Mouse (Mus musculus) A20 (cell line): ENCODE data around the gene Map2k5.

Source experiments
- DNase-seq: peaks from one replicate; pipeline ENCODE4 v3.0.0-alpha.2; 2011; ENCODE audit warnings: low read depth, low spot score

Map2k5 gene

DNA sequence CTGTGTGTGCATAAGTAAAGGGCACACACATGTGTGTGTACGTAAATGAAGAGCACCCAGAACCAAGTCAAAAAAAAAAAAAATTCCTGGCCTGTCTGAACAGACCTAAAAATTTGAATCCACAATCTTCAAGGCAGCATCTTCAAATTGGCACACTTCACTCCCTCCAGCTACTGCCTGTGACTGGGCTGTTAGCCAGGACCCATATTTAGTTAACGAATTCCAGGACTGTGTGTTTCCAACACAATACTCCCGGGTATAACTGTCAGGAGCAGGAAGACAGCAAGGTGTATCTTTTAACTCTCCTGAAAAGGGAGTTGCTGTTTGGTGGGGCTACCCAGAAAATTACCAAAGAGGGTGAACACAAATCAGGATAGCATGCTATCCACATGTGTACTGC, 118.9 kb downstream of the Map2k5 start:
- DNase-seq: no peak

DNA sequence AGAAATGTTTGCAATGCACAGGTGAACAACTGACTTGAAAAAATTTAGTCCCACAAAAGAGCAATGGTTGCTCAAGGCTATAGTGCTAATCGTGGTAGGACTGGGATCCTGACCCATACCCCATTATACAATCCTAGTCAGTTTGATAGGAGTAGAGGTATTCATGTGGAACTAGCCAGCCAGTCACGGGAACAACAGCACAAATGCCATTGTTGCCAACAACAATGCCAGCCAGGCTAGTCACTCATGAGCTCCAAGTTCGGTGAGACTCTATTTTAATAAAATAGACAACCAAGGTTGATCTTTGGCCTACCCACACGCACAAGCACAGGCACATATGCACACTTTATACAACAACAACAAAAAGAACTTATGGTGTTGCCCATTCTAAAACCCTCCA, 120.0 kb downstream of the Map2k5 start:
- no peak for DNase-seq

DNA sequence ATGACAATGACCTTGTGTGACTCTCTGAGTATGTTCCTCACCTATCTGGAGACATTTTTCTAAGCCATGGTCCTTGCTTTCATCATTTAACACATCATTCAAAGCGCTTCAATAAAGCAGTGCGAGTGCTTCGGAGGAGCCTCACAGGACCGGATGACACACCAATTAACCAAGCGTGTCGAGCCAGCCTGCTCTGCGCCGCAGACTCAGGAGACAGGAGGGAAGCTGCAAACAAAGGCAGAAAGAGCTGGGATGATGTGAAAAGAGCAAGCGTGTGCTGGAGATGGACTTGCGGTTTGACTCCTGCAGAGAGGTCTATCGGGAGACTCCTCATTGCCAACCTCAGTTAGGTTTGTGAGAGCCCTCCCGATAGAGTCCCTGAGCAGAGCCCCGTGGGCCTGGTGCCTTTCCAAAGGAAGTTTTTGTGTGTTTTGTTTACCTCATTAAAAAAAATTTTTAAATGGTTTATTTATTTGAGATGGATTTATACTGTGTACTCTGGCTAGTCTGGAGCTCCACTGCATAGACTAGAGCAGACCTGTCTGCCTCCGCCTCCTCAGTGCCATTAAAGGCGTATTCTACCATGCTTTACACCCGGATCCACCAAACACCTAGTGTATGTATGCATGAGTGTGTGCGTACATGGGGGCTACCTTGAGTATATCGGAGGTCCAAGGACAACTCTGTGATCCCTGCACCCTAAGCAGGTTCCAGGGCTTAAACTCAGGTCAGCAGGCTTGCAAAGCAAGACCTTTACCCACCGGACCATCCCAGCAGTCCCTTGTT, 126.7 kb downstream of the Map2k5 start:
- DNase-seq: no peak

DNA sequence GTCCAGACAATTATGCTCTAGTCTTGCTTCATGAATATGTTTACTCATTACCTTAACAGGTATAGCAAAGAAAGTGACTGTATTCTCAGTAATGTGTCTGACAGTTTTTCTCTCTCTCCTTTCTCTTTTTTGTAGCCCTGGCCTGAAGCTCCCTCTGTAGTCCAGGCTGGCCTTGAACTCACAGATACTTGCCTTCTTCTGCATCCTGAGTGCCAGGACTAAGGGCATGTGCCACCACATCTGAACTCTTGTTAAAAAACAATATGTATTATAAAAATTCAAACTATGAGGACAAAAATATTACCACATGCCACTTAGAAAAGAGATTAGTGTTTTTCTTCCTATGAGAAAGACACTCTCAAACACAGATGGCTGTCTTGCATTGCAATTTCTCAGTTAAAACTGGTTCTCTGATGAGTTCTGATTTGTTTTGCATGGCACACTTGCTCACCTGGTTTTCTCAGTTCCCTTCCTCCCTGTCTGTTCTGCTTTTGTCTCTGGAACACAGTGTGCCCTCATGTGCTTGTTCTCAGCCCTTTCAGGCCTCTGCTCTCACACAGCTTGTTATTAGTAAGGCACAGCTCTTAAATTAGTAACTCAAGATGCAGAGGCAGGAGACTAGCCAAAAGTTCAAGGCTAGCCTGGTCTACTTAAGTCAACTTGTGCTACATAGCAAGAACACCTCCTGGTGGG, 129.5 kb downstream of the Map2k5 start:
- DNase-seq: peak; percentile 77

DNA sequence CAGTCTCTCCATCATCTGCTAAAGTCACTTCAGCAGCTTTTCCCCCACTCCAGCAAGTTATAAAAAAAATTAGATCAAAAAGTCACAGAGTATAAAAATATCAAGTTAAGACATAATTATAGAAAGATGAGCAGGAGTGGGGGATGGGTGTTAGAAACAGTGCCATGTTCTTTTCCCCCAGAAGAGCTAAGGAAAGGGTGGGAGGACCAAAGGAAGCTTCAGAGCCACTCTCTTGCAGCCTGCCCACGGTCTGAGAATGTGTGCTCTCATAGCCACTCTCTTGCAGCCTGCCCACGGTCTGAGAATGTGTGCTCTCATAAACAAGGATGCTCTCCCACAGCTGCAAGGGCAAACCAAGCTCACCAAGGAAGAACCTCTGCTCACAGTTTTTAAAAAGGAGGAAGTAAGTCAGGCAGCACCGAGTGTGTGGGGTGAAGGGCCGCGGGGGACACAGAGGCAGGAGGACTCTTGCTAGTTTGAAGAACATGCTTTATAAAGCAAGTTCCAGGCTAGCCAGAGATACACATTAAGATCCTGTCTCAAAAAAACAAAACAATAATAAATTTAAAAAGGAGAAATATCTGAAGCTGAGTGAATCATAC, 131.0 kb downstream of the Map2k5 start:
- peak; percentile 79 for DNase-seq

DNA sequence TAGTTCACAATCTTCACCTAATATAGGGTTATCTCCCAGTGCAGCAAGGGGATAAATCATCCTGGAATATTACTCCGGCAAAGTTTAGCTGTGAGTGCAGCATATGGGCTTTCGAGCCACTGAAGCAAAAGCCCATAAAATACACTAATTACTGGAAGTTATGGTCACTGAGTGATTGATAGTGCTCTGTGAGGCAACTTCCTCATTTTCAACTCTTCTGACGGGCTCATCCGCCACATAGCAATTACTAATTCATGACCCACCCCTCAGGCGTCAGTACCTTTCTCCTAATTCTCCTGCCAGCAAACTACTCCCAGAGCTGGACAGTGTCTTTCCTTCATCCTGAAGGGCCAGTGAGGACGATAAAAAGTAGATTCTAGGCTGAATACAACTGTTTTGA, 135.7 kb downstream of the Map2k5 start:
- DNase-seq: peak; percentile 71

DNA sequence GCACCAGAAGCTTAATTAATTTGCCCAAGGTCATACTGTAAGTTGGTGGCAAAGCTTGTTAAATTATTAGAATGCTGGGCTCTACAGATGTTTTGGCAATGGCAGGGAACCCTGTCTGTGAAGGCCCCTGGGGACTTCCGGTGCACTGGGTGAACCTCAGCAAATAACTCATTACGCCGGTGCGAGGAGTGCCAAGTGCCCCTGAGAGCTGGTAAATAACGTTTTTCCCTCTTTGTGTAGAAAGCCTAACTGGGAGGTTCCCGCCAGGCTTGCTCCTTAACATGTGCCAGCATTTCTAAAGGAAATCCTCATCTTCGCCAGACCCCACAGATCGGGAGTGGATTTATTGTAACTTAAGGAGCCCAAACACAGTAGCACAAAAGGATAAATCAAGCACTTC, 136.5 kb downstream of the Map2k5 start:
- no peak for DNase-seq

DNA sequence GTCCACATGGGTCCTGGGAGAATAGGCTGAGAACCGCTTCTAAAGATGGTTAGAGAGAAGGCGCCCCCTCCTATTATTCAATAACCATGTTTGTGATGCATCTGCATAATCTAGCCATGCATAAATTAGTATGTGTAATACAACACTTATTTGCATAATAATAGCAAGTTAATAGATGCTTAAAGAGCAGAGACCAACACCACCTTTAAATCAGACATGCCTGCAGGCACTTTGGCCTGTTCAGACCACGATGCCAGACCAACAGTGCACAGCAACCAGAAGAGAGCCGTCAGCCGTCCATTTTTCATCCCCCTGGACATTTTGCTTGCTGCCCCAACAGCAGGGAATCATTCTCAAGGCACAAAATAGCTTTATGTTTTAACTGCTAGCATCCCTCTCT, 143.3 kb downstream of the Map2k5 start:
- no peak for DNase-seq

DNA sequence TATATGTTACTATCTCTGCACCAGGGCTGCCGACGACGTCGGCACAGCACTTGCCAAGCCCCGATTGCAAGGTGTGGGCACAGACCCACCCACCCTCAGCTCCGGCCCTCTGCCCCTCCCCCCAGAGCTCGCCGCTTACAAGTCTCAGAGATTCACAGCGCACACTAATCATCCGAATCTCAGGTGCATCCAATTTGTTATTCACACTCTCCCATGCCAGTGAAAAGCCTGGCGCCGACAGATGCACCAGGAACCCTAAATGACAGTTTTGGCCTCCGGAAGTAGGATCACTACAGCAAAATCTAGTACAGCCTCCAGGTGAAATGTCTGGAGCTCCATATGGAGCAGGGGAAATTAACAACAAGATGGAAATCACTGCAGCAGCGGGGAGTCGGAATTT, 147.4 kb downstream of the Map2k5 start:
- no peak for DNase-seq

DNA sequence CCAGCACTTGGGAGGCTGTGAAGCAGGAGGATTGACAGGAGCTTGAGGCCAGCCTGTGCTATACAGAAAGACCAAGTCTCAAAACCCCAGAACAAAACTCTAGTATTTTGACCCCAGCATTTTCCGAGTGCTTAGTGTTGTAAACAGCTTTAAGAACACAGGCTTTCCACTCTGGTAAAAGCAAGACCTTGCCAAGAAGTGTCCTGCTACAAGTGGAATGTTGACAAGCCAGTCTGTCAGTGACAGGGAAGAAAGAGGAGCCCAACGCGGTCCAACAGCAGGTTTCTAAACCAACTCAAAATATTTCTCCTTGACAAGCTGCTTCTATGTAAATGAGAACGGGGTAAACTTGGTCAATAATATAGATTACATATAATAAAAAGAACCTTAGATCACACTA, 148.6 kb downstream of the Map2k5 start:
- no peak for DNase-seq

DNA sequence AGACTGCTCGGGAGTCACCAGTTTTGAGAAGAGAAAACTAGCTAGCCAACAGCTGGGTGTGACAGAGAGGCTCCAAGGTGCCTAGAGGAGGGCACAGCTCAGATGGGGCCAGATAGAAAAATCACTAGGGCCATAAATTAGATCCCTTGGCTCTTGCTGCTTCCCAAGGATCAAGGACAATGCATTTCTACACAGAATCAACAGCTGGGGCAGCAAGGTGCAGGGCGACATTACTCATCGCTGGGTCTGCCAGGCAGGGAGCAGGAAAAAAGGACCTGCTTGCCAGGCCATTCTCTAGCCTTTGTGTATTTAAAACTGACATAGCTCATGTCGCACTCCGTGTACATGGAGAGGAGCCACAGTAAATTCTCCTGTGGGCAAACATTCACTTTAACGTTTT, 155.5 kb downstream of the Map2k5 start:
- no peak for DNase-seq

DNA sequence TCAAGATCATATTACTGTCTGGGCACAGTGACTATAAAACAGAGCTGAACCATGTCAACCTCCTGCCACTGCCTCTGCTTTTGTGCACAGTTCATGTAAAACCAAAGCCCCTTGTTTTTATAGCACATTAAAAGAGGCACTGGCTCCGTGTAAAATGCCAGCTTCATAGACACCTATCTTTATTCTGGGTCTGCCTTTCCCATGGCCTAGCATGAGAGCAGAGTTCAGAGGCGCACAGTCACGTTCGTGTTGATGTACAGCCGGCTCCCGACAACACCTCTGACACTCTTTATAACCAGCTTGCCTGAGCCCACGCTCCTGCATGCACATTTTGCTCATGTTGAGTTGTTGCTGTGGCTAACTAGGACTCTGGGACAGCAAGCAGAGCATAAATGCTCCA, 157.9 kb downstream of the Map2k5 start:
- DNase-seq: no peak

DNA sequence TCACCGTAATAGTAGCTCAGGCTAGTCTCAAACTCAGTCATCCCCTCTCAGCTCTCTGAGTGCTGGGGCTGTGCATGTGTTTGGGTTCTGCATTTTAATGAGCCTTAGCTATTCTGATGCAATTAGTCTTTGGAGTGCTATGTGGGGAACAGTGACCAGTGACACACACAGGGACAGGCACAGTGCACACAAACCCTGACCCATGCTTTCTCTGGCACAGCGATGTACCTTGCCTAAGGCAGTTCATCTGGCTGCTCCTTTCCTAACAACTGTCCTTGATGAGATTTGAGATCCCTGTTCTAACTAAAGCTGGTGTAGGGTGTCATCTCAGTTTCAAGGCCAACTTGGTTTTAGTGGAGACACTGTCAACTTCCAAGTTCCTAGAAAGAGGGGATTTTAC, 162.7 kb downstream of the Map2k5 start:
- DNase-seq: no peak

DNA sequence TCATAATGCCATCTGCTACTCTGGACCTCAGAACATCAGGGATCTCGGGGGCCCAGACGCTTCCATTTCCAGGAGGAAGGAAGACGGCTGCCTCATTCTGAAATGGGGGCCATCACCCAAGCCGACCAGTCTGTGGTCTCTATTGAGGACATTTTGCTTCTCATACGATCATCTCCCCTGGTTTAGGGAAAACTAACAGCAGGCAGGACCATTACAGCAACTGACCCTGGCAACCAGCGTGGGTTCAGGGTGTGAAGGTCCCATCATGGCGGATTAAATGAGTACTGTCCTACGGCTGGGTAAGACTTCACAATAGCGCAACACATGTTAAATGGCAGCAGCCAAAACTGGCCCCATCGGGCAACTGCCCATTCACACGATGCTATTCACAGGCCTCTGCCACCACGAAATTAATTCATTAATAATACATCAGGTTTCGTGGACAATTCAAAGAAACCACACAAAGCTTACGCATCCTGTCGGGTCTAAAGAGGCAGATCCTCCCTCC, 170.9 kb downstream of the Map2k5 start:
- DNase-seq: no peak

DNA sequence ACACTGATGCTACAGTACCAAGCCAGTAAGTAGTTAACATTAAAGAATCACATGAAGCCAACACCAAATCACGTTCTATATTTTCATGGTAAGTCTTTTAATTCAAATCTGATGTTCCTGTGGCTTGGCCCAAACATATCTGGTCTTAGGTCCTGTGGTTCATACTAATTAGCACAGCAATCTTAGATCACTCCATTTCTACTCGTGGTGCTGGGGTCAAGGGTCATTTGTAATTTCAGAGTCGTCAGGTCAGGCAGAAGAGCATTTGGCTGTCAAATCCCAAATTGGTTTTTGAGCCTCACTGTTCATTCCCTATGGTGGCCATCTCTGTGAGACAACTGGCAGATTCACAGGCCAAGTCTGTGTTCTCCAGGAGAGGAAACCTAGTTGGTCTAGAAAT, 174.2 kb downstream of the Map2k5 start:
- DNase-seq: no peak

DNA sequence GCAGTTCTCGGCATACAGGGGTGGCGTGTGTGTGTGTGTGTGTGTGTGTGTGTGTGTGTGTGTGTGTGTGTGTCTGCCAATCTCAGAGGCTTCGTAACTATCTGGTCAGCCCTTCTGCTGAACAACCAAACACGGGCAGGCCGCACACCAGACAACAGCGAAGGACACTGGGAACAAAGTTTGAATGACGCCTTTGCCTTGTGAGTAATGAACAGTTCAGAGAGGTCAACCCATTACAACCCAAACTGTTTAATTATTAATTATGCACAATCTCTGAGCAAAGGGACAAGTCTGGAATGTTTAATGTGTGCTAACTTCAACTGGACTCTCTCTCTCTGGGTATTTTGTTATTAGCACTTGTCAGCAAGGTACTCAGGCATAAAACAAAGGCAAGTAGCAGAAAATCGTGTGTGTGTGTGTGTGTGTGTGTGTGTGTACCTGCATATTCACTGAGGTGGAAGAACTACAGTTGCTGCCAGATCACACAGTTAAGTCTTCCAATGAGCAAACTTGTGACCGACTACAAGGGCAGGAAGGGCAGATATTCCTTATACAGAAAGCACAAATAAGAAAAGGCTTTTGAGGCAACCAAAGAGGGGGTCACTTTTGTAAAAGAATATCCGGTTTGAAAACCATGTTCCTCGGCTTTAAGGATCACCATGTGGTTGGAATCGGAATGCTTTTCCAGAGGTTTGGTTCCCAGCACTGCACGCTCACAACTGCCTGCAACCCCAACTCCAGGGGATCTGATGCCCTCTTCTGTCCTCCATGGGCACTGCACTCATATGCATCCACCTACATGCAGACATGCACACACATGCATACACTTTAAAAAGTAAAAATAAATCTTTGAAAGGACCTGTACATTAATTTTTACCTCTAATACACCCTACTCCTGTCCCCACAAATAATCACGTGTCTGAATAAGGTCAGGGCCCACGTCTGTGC, 176.1 kb downstream of the Map2k5 start:
- peak; percentile 8 for DNase-seq

DNA sequence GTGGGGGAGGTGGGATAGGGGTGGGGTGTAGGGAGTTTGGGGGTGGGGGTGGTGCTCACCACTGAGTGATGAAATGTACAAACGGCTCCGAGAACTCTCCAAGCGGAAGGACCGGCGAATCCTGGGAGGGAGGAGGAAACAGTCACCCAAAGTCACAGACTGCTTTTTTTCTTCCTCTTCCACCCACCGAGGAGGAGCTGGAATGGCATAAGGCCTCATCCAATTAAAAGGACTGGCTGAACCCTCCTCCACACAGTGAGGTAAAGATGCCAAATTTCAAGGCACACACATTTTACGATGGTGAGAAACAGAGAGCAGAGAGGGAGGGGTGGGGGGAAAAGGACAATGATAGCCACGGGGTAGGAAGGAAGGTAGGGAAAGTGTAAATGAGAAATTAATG, 180.4 kb downstream of the Map2k5 start:
- DNase-seq: no peak

DNA sequence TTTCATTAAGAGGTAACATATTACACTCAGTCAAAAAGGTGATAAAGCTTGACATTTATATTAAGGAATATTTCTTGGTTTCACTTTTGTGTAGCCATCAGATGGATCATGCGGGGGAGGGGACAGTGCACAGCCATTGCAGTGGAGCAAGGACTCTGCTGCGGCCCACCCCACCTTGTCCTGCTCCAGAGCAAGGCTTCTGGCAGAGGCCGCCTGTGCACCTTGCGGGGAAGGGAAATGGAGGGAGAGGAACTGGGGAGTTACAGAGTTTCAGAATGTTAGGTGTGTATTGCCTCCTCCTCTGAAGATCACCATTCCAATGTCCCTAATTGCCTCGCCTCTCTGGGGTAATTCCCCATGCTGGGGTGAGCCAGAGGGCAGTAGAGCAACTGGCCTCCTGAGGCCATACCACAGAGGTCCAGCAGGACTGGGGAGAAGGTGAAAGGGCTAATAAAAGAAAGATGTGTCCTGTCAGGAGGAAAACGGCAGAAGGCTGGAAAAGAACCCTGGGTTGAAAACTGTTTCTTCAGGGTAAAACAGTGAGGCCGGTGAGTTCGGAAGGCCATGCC, 181.5 kb downstream of the Map2k5 start:
- DNase-seq: no peak

DNA sequence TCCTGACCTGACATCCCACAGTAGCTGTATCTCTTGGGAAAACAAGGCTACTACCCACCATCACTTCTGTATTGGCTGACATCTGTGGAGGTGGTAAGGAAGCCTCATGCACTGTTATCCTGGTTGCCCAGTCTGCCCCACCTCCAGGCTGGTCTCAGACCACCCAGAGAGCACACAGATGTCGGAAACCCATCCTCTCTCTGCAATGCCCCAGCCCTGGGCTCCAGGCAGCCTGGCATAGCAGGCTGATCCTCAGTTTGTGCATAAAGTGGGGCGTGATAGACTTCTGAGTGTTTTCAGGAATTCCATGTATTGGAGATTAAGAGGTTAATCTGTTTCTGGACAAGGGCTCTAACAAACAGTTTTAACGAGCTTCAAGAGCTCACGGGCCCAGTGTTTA, 182.2 kb downstream of the Map2k5 start:
- DNase-seq: no peak

DNA sequence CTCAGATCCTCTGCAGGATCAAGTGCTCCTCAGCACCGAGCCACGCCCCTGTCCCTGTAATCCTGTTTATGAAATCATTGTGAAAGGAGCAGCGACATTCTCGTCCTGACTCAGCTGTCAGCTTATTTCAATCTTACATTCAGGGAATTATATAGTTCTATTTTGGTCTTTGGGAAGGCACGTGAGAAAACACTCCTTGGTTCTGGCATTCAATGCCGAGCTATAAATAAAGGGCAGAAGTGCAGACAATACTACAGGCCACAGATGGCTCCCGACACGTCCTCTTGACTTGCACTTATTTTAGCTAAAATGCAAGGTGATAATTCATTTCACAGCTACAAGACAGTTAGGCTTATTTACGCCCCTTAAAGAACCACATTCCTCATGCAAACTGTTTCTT, 182.9 kb downstream of the Map2k5 start:
- DNase-seq: no peak

DNA sequence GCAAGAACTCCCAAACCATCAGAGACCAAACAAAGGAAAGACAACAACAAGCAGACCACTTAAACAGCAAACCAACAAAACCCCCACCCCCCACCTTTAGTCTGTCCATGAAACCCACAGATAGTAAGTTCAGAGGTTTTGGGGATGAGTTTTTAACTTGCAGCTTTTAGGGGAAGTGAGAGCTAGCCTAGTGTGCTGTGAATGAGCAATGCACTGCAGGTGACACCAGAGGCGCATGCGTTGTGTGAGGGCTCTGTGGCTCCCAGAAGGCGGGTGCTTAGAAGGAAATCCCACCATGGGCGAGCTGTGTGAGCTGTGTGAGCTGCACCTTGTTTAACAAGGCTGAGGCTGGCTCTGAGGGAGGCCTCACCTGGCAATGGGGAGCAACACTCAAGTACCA, 184.9 kb downstream of the Map2k5 start:
- peak; percentile 81 for DNase-seq
